Mouse (Mus musculus) lung, postnatal 10 days (tissue): Measurements from ENCODE around the gene Hspb2.
A peak's percentile ranks its signal among the peaks of the same experiment; 100 is the strongest.

Source experiments
- DNase-seq: peaks from one replicate; pipeline ENCODE4 v3.0.0; 2021

The Hspb2 gene

GRCm38 (mm10) chr9:50752054-50752602 lies at the start of gene Hspb2:
TSS of gene Hspb2 (minus strand) at chr9:50752354.
- DNase-seq = peak; percentile 75

- DNase-seq = peak; percentile 79
Measured at GRCm38 (mm10) chr9:50800985-50801384, 48.8 kb upstream of the Hspb2 start.

- peak; percentile 56 for DNase-seq
Measured at GRCm38 (mm10) chr9:50798368-50798767, 46.2 kb upstream of the Hspb2 start.

GRCm38 (mm10) chr9:50797641-50798040 lies 45.5 kb upstream of the Hspb2 start:
- no peak for DNase-seq

GRCm38 (mm10) chr9:50796776-50797175 lies 44.6 kb upstream of the Hspb2 start:
- no peak for DNase-seq

GRCm38 (mm10) chr9:50795266-50795665 lies 43.1 kb upstream of the Hspb2 start:
- DNase-seq = no peak

- DNase-seq = peak; percentile 43
Measured at GRCm38 (mm10) chr9:50782155-50782554, 30.0 kb upstream of the Hspb2 start.

GRCm38 (mm10) chr9:50776162-50776760 lies 24.1 kb upstream of the Hspb2 start:
- DNase-seq = no peak

- peak; percentile 14 for DNase-seq
Measured at GRCm38 (mm10) chr9:50775662-50776126, 23.5 kb upstream of the Hspb2 start.

GRCm38 (mm10) chr9:50774991-50775612 lies 22.9 kb upstream of the Hspb2 start, which contains the start of the genes Alg9 and 1110032A03Rik:
TSS of gene Alg9 (plus strand) at chr9:50775019.
TSS of gene 1110032A03Rik (minus strand) at chr9:50775520.
- DNase-seq = peak; percentile 93

GRCm38 (mm10) chr9:50774026-50774462 lies 21.9 kb upstream of the Hspb2 start:
- DNase-seq = no peak

GRCm38 (mm10) chr9:50770011-50770410 lies 17.9 kb upstream of the Hspb2 start:
- DNase-seq = no peak

- DNase-seq = peak; percentile 99
Measured at GRCm38 (mm10) chr9:50768107-50769002, 16.2 kb upstream of the Hspb2 start, which contains the start of gene Fdxacb1. TSS of gene Fdxacb1 (plus strand) at chr9:50768236.

GRCm38 (mm10) chr9:50767531-50768106 lies 15.5 kb upstream of the Hspb2 start:
- no peak for DNase-seq

GRCm38 (mm10) chr9:50763331-50763730 lies 11.2 kb upstream of the Hspb2 start:
- DNase-seq = peak; percentile 54

GRCm38 (mm10) chr9:50761520-50762243 lies 9.5 kb upstream of the Hspb2 start:
- DNase-seq = no peak

- no peak for DNase-seq
Measured at GRCm38 (mm10) chr9:50756711-50757110, 4.6 kb upstream of the Hspb2 start.

GRCm38 (mm10) chr9:50753947-50754346 lies 1.8 kb upstream of the Hspb2 start:
- DNase-seq = no peak

GRCm38 (mm10) chr9:50752784-50753615 lies 846 bp upstream of the Hspb2 start:
- peak; percentile 95 for DNase-seq

- no peak for DNase-seq
Measured at GRCm38 (mm10) chr9:50751323-50751722, 831 bp downstream of the Hspb2 start, which contains the start of gene Cryab. TSS of gene Cryab (plus strand) at chr9:50751325.

- peak; percentile 51 for DNase-seq
Measured at GRCm38 (mm10) chr9:50750706-50751105, 1.4 kb downstream of the Hspb2 start.
